Mouse (Mus musculus) E14TG2a.4 (cell line): Measurements from ENCODE around the gene Slx4ip.

Experiments used
- CTCF ChIP-seq: conservative IDR thresholded peaks from 2 replicates; pipeline ENCODE4 v1.5.1; 2014; ENCODE audit warnings: low read length
- NANOG ChIP-seq: IDR thresholded peaks from 2 replicates; pipeline ENCODE4 v1.6.1; 2014; ENCODE audit warnings: borderline replicate concordance, low read length, mixed read lengths
- POU5F1 ChIP-seq: IDR thresholded peaks from 2 replicates; pipeline ENCODE4 v1.6.1; 2014; ENCODE audit warnings: low read length, borderline replicate concordance

- TF ChIP-seq CTCF (no peak), NANOG (no peak), POU5F1 (no peak)
Observed at GRCm38 (mm10) chr2:136908596-136908995, 17.6 kb downstream of the Slx4ip start.
